Mouse (Mus musculus) kidney, embryonic 16.5 days (tissue): ENCODE results near the gene Zfp385b. TPM values are rescaled to one million over a fixed set of nuclear protein-coding genes. Genes with fewer than 3 reads are reported as not detected.

ENCODE experiments used
- ATAC-seq: fragments of 200-750 bp; cut with Nextera tagmentation; 2 replicates; pipeline ENCODE4 v1.8.0; 2017; ENCODE audit warnings: moderate TSS enrichment; ENCODE audit not compliant: low FRiP score, low TSS enrichment
- H3K27ac ChIP-seq: fragments of 300-500 bp; sonication (generic); 2 replicates; pipeline ENCODE4 v1.5.1; 2014; ENCODE audit warnings: low read length
- H3K27me3 ChIP-seq: fragments of 300-500 bp; sonication (generic); 2 replicates; pipeline ENCODE4 v1.6.1; 2014; ENCODE audit warnings: low read length, control low read depth, mixed read lengths; ENCODE audit not compliant: insufficient read depth
- H3K36me3 ChIP-seq: fragments of 300-500 bp; sonication (generic); 2 replicates; pipeline ENCODE4 v1.6.1; 2014; ENCODE audit warnings: low read length, control low read depth, mixed read lengths; ENCODE audit not compliant: insufficient read depth
- H3K4me1 ChIP-seq: fragments of 300-500 bp; sonication (generic); 2 replicates; pipeline ENCODE4 v1.6.1; 2014; ENCODE audit warnings: low read length, control low read depth, mixed read lengths; ENCODE audit not compliant: insufficient read depth
- H3K4me2 ChIP-seq: fragments of 300-500 bp; sonication (generic); replicated peaks from 2 replicates; pipeline ENCODE4 v1.6.1; 2014; ENCODE audit warnings: low read depth, low read length
- H3K4me3 ChIP-seq: fragments of 300-500 bp; sonication (generic); 2 replicates; pipeline ENCODE4 v1.5.1; 2014; ENCODE audit warnings: mild to moderate bottlenecking, low read length
- H3K9ac ChIP-seq: fragments of 300-500 bp; sonication (generic); replicated peaks from 2 replicates; pipeline ENCODE4 v1.6.1; 2014; ENCODE audit warnings: low read length
- H3K9me3 ChIP-seq: fragments of 300-500 bp; sonication (generic); 2 replicates; pipeline ENCODE4 v1.6.1; 2016; ENCODE audit warnings: low read length, control low read depth
- WGBS: fragments of 180-500 bp; shearing (Covaris S2); extraction: QIAGEN DNeasy Blood & Tissue Kit; methylation state at CpG from one replicate; pipeline ENCODE4 v1.1.7; 2014; 5-methylcytosine and 5-hydroxymethylcytosine counted together
- polyA plus RNA-seq: library from polyadenylated mRNA; unstranded; fragments of >200 nt; fragmentation: Nextera tagmentation; extraction: Ambion mirVana; gene quantifications from 2 replicates; pipeline ENCODE4 v1.2.1, GENCODE M21; 2015

Zfp385b gene
- polyA plus RNA-seq, 1 experiment from 2014 or later, result 6.8 TPM

GRCm38 (mm10) chr2:77518693-77519092 lies 300.7 kb downstream of the Zfp385b start:
- H3K9me3 ChIP-seq, result no peaks in the 10 kb centered on the region
- 10% methylated on average over 8 of the region's 8 CpGs for WGBS
- no peak overlapping the region for H3K27ac ChIP-seq
- H3K27me3 ChIP-seq, result no peaks in the 10 kb centered on the region
- no peaks in the 10 kb centered on the region for H3K36me3 ChIP-seq
- peak overlapping the region; percentile 49 for H3K4me3 ChIP-seq
- ATAC-seq, result peak; percentile 57; the same call in 1 of the 2 replicates
- peaks cover 10% of the 10 kb centered on the region for H3K4me1 ChIP-seq
- H3K9ac ChIP-seq, result peak overlapping the region; percentile 33; the same call in 1 of the 2 replicates
- H3K4me2 ChIP-seq, result peak overlapping the region; percentile 61

DNA sequence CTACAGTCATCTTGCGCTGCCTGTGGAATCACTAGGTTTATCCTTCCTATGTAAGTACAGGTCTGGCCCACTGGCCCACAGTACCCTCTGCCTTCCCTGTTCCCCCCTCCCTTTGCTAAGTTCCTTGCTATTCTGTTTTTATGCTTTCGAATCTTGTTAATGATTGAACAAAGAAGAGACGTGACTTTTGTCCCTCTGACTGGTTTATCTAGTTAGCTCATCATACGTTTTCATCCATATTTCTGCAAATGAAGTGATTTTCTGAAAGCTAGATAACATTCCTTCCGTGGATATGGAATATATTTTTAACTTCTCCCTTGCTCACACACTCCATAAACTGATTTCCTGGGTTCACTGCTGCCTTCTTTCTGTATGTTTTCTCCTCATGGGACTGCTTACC lies 302.8 kb downstream of the Zfp385b start:
- H3K9me3 ChIP-seq, result no peaks in the 10 kb centered on the region
- no peak overlapping the region for H3K27ac ChIP-seq
- no peak overlapping the region for H3K9ac ChIP-seq
- ATAC-seq, result no peak
- WGBS, result 74% methylated on average over 5 of the region's 5 CpGs
- no peaks in the 10 kb centered on the region for H3K27me3 ChIP-seq
- no peak overlapping the region for H3K4me2 ChIP-seq
- no peak overlapping the region for H3K4me3 ChIP-seq
- H3K4me1 ChIP-seq, result peaks cover 10% of the 10 kb centered on the region
- no peaks in the 10 kb centered on the region for H3K36me3 ChIP-seq

GRCm38 (mm10) chr2:77515654-77516053 lies 303.8 kb downstream of the Zfp385b start:
- H3K4me1 ChIP-seq, result peaks cover 10% of the 10 kb centered on the region
- no peaks in the 10 kb centered on the region for H3K36me3 ChIP-seq
- WGBS, result 64% methylated on average over 6 of the region's 6 CpGs
- no peak overlapping the region for H3K4me3 ChIP-seq
- ATAC-seq, result no peak; the same call in 1 of the 2 replicates
- H3K27ac ChIP-seq, result no peak overlapping the region
- H3K4me2 ChIP-seq, result no peak overlapping the region
- no peak overlapping the region for H3K9ac ChIP-seq
- H3K27me3 ChIP-seq, result no peaks in the 10 kb centered on the region
- H3K9me3 ChIP-seq, result no peaks in the 10 kb centered on the region

DNA sequence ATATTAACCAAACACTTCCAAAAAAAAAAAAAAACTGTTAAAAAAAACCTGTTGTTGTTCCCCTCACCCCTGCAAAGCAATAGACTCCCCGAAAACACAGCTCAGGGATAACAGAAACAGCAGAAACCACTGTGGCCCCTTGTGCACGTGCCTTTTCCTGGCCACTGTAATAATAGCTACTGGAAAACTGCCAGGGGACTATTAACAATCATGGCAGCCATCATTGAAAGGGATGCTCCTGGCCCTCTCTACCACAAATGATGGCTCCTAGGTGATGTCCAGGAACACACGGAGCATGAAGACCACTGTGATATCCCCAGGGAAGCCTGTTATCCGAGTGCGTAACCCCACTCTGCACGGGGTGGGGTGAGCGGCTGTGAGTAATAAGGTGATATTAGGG lies 304.4 kb downstream of the Zfp385b start:
- H3K27ac ChIP-seq, result no peak overlapping the region
- no peaks in the 10 kb centered on the region for H3K36me3 ChIP-seq
- no peak overlapping the region for H3K4me3 ChIP-seq
- no peaks in the 10 kb centered on the region for H3K9me3 ChIP-seq
- H3K4me1 ChIP-seq, result peaks cover 10% of the 10 kb centered on the region
- ATAC-seq, result no peak
- H3K4me2 ChIP-seq, result no peak overlapping the region
- WGBS, result 64% methylated on average over 7 of the region's 7 CpGs
- no peaks in the 10 kb centered on the region for H3K27me3 ChIP-seq
- no peak overlapping the region for H3K9ac ChIP-seq

- Histone ChIP-seq H3K4me3 (no peak overlapping the region), H3K36me3 (no peaks in the 10 kb centered on the region), H3K4me2 (no peak overlapping the region), H3K9ac (no peak overlapping the region), H3K27me3 (no peaks in the 10 kb centered on the region), H3K9me3 (no peaks in the 10 kb centered on the region), H3K4me1 (peaks cover 10% of the 10 kb centered on the region), H3K27ac (peak overlapping the region; percentile 44; the same call in 1 of the 2 replicates)
- 63% methylated on average over 4 of the region's 4 CpGs for WGBS
- ATAC-seq, result no peak
These were observed 305.0 kb downstream of the Zfp385b start for GRCm38 (mm10) chr2:77514476-77514875.

DNA sequence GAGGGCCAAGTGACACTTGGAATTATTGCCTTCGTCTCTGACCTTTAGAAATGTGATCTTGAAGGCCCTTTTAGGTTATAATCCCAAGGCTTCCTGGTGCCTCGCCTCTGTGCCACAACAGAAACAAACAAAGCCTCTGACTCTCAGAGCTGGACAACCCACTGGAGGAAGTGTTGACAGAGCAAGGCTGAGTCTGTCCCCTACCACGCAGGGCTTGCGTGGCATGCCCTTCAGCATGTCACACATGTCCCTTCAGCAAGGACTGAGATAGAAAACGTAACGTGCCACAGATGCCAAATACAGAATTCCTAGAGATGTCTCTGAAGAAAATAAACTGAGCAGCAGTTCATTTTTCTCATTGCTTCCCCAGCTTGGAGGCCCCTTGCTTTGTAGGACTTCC lies 310.7 kb downstream of the Zfp385b start:
- H3K36me3 ChIP-seq, result no peaks in the 10 kb centered on the region
- H3K4me2 ChIP-seq, result no peak overlapping the region
- no peaks in the 10 kb centered on the region for H3K9me3 ChIP-seq
- H3K9ac ChIP-seq, result no peak overlapping the region
- WGBS, result 67% methylated on average over 6 of the region's 6 CpGs
- H3K4me3 ChIP-seq, result no peak overlapping the region
- H3K4me1 ChIP-seq, result peaks cover 8% of the 10 kb centered on the region
- H3K27ac ChIP-seq, result no peak overlapping the region
- H3K27me3 ChIP-seq, result no peaks in the 10 kb centered on the region
- no peak for ATAC-seq

DNA sequence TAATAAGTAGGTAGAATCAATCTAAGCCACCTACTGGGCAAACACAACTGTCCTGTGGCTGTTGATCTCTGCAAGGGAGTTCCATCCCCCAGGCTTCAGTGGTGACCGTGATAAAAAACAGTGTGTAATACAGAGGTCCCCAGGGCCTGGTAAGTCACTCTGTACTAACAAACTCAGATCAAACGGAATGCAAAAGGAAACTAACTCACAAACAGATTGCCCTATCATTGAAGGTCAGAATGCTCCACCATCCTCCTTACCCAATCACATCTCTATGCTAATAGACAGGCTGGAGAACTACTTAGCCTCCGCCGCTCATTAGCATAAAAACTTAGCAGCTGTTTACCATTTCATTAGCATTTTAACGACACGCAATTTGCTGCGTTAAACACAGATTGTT lies 313.1 kb downstream of the Zfp385b start:
- H3K9ac ChIP-seq, result 0 out of 2 replicates have a peak overlapping the region, but pooled peaks have one; percentile 16
- no peaks in the 10 kb centered on the region for H3K9me3 ChIP-seq
- 6% methylated on average over 7 of the region's 7 CpGs for WGBS
- H3K4me2 ChIP-seq, result peak overlapping the region; percentile 49
- H3K36me3 ChIP-seq, result no peaks in the 10 kb centered on the region
- peak overlapping the region; percentile 27 for H3K4me3 ChIP-seq
- H3K27ac ChIP-seq, result no peak overlapping the region
- ATAC-seq, result peak; percentile 54; the same call in 1 of the 2 replicates
- peaks cover 8% of the 10 kb centered on the region for H3K4me1 ChIP-seq
- H3K27me3 ChIP-seq, result no peaks in the 10 kb centered on the region

- H3K4me1 ChIP-seq, result peaks cover 8% of the 10 kb centered on the region
- H3K36me3 ChIP-seq, result no peaks in the 10 kb centered on the region
- no peaks in the 10 kb centered on the region for H3K27me3 ChIP-seq
- H3K27ac ChIP-seq, result no peak overlapping the region
- H3K9ac ChIP-seq, result no peak overlapping the region
- H3K4me2 ChIP-seq, result no peak overlapping the region
- no peak for ATAC-seq
- no peaks in the 10 kb centered on the region for H3K9me3 ChIP-seq
- 57% methylated on average over 1 of the region's 1 CpGs for WGBS
- H3K4me3 ChIP-seq, result no peak overlapping the region
These were observed 313.8 kb downstream of the Zfp385b start for GRCm38 (mm10) chr2:77505614-77506013.

GRCm38 (mm10) chr2:77503674-77504351 lies 315.6 kb downstream of the Zfp385b start:
- Histone ChIP-seq H3K36me3 (no peaks in the 10 kb centered on the region), H3K4me3 (no peak overlapping the region), H3K9ac (no peak overlapping the region), H3K27ac (no peak overlapping the region), H3K9me3 (no peaks in the 10 kb centered on the region), H3K4me1 (peaks cover 8% of the 10 kb centered on the region), H3K27me3 (no peaks in the 10 kb centered on the region), H3K4me2 (no peak overlapping the region)
- no peak for ATAC-seq
- WGBS, result 88% methylated on average over 6 of the region's 6 CpGs

- no peak overlapping the region for H3K4me3 ChIP-seq
- 91% methylated on average over 8 of the region's 8 CpGs for WGBS
- no peaks in the 10 kb centered on the region for H3K36me3 ChIP-seq
- H3K27me3 ChIP-seq, result no peaks in the 10 kb centered on the region
- no peaks in the 10 kb centered on the region for H3K9me3 ChIP-seq
- H3K27ac ChIP-seq, result no peak overlapping the region
- no peak for ATAC-seq
- peaks cover 8% of the 10 kb centered on the region for H3K4me1 ChIP-seq
- no peak overlapping the region for H3K4me2 ChIP-seq
- no peak overlapping the region for H3K9ac ChIP-seq
These were observed 316.2 kb downstream of the Zfp385b start for GRCm38 (mm10) chr2:77503217-77503616.
